Mouse (Mus musculus): ENCODE results near the gene Gm47189. TPM values are rescaled to one million over a fixed set of nuclear protein-coding genes. Genes with fewer than 3 reads are reported as not detected.

Gene Gm47189
- not detected for total RNA-seq (2023)

DNA sequence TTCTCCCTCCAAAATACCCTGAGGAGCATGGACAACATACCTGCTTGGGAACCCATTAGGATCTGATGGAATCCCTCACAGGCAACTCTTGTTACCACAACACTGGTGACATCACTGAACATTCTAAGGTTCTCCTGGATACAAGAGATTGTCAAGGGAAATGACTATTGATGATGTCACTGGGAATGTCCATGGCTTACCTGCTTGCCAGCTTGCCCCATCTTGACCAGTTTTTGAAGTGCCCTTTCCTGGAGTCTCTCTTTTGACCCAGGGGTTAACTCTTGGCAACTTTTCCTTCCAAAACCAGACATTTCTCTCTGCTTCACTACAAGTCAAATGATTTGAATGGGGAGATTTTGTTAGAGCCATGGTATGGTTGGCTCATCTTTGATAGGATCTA is at the start of gene Gm47189:
TSS of gene Gm47189 (minus strand) at position 101 of the 400 bp plus-strand sequence.

DNA sequence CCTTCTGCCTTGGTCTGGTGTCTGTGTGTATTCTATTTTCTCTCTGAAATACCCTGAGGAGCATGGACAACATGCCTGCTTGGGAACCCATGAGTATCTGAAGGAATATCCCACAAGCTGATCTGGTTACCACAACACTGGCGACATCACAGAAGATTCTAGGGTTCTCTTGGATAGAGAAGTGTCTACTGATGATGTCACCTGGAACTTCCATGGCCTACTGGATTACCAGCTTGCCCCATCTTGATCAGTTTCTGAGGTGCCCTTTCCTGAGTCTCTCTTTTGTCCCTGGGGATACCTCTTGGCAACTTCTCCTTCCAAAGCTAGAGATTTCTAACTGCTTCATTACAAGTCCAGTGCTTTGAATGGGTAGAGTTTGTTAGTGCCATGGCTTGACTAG is 21.7 kb downstream of the Gm47189 start, which contains the start of gene Gm7929:
TSS of gene Gm7929 (minus strand) at position 101 of the 400 bp plus-strand sequence.

Other genes starting within 250 kb of the Gm47189 start
- gene Gm7970, start 216.9 kb downstream of the Gm47189 start, total RNA-seq (2023) = not detected
- not detected for gene 1700049E17Rik2, start 199.2 kb downstream of the Gm47189 start, total RNA-seq (2023)
- gene Gm3072, start 147.8 kb downstream of the Gm47189 start, total RNA-seq (2023) = not detected
- not detected for gene Gm3676, start 126.0 kb downstream of the Gm47189 start, total RNA-seq (2023)
- gene Gm8068, start 70.6 kb downstream of the Gm47189 start, total RNA-seq (2023) = not detected
- gene Gm7929, start 21.8 kb downstream of the Gm47189 start, total RNA-seq (2023) = not detected
- not detected for gene Gm7980, start 134.8 kb upstream of the Gm47189 start, total RNA-seq (2023)
- not detected for gene 1700049E17Rik1, start 152.5 kb upstream of the Gm47189 start, total RNA-seq (2023)
- not detected for gene 1700024B05Rik, start 171.6 kb upstream of the Gm47189 start, total RNA-seq (2023)
- not detected for gene Gm6401, start 195.5 kb upstream of the Gm47189 start, total RNA-seq (2023)
- not detected for gene Gm3543, start 210.9 kb upstream of the Gm47189 start, total RNA-seq (2023)